Mouse (Mus musculus) bone marrow, adult 2 months (tissue): Measurements from ENCODE around the gene Lrba.

Source experiments
- CTCF ChIP-seq: fragments of 200-500 bp; IDR thresholded peaks from 2 replicates; pipeline ENCODE4 v1.5.1; 2011; ENCODE audit warnings: low read length, control low read depth; ENCODE audit not compliant: control insufficient read depth, insufficient read depth
- POLR2A ChIP-seq: fragments of 200-500 bp; IDR thresholded peaks from 2 replicates; pipeline ENCODE4 v1.6.1; 2011; ENCODE audit warnings: low read depth, mild to moderate bottlenecking, control low read depth, low read length, borderline replicate concordance; ENCODE audit not compliant: control insufficient read depth

DNA sequence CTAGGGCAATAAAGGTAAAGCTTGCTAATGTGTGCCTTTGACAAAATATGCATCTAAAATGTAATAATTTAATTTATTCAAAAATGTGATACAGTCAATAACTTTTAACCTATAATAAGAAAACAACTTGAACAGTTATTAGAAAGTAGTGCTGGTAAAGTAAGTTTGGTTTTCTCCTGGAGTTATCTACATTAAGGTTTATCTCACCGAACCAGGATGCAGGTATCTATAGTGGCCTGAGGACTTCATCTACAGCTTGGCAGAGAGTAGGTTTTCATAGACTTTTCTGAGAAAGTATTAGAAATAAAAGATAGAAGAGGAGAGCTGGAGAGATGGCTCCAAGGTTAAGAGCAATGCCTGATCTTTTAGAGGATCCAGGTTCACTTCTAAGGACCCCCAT lies 336.9 kb downstream of the Lrba start:
- TF ChIP-seq POLR2A = no peak
- no peak for TF ChIP-seq CTCF
